Mouse (Mus musculus) cortical plate, adult 2 months (tissue): ENCODE data around the gene Cxcl10. TPM values are rescaled to one million over a fixed set of nuclear protein-coding genes. Genes with fewer than 3 reads are reported as not detected.

Source experiments
- H3K27ac ChIP-seq: fragments of 200-500 bp; 2 replicates; pipeline ENCODE4 v1.5.1; 2012; ENCODE audit warnings: low read length, control low read depth, inconsistent platforms; ENCODE audit not compliant: insufficient read depth
- H3K4me1 ChIP-seq: fragments of 200-500 bp; 2 replicates; pipeline ENCODE4 v1.6.1; 2011; ENCODE audit warnings: low read length; ENCODE audit not compliant: control insufficient read depth, insufficient read depth
- H3K4me3 ChIP-seq: fragments of 200-500 bp; 2 replicates; pipeline ENCODE4 v1.5.1; 2011; ENCODE audit warnings: mild to moderate bottlenecking, low read length, control low read depth; ENCODE audit not compliant: insufficient read depth
- CTCF ChIP-seq: fragments of 200-500 bp; IDR thresholded peaks from 2 replicates; pipeline ENCODE4 v1.5.1; 2011; ENCODE audit warnings: mild to moderate bottlenecking, control low read depth, low read length; ENCODE audit not compliant: insufficient read depth; ENCODE audit errors: extremely low read depth
- POLR2A ChIP-seq: fragments of 200-500 bp; IDR thresholded peaks from 2 replicates; pipeline ENCODE4 v1.6.1; 2011; ENCODE audit warnings: mild to moderate bottlenecking, low read length, control low read depth; ENCODE audit not compliant: insufficient read depth; ENCODE audit errors: extremely low read depth
- polyA plus RNA-seq: library from polyadenylated mRNA; depleted of rRNA; stranded (reverse); fragments of >200 nt; gene quantifications from 2 replicates; pipeline ENCODE4 v1.2.3, GENCODE M21; 2012; rRNA removed

Cxcl10 gene
- polyA plus RNA-seq, 1 experiment: 1.1 TPM

- Histone ChIP-seq H3K4me1 (no peaks in the 10 kb centered on the region; the same call in 1 of the 2 replicates), H3K27ac (no peak overlapping the region), H3K4me3 (no peak overlapping the region)
- TF ChIP-seq CTCF (no peak), POLR2A (no peak)
Measured at GRCm38 (mm10) chr5:92302149-92302840, 46.4 kb downstream of the Cxcl10 start.

Other genes starting within 250 kb of the Cxcl10 start
- 44.8 and 46.2 TPM in 2 replicates for gene Uso1, start 211.0 kb downstream of the Cxcl10 start, polyA plus RNA-seq
- not detected in 2 replicates for gene U90926, start 133.5 kb downstream of the Cxcl10 start, polyA plus RNA-seq
- 0.98 and 2.4 TPM in 2 replicates for gene Ppef2, start 92.6 kb downstream of the Cxcl10 start, polyA plus RNA-seq
- gene Naaa, start 70.7 kb downstream of the Cxcl10 start, polyA plus RNA-seq: 48.7 and 50.7 TPM in 2 replicates
- gene Sdad1, start 38.4 kb downstream of the Cxcl10 start, polyA plus RNA-seq: 11.8 and 13.8 TPM in 2 replicates
- gene Cxcl9, start 20.8 kb downstream of the Cxcl10 start, polyA plus RNA-seq: not detected in 2 replicates
- 13.8 and 15.2 TPM in 2 replicates for gene Art3, start 17.1 kb downstream of the Cxcl10 start, polyA plus RNA-seq
- gene Nup54, start 86.3 kb upstream of the Cxcl10 start, polyA plus RNA-seq: 22.4 and 26.0 TPM in 2 replicates
- gene Scarb2, start 157.9 kb upstream of the Cxcl10 start, polyA plus RNA-seq: 63.7 and 66.4 TPM in 2 replicates
- 0.53 and 0.84 TPM in 2 replicates for gene Fam47e, start 206.2 kb upstream of the Cxcl10 start, polyA plus RNA-seq